Mouse (Mus musculus) neural tube, embryonic 15.5 days (tissue): ENCODE results near the gene Psma3. TPM values are rescaled to one million over a fixed set of nuclear protein-coding genes. Genes with fewer than 3 reads are reported as not detected.
A peak's percentile ranks its signal among the peaks of the same experiment; 100 is the strongest.

ENCODE experiments used
- ATAC-seq: fragments of 200-750 bp; cut with Nextera tagmentation; 2 replicates; pipeline ENCODE4 v1.8.0; 2017; ENCODE audit warnings: mild to moderate bottlenecking, moderate TSS enrichment, moderate library complexity; ENCODE audit not compliant: low FRiP score
- H3K27ac ChIP-seq: fragments of 300-500 bp; sonication (generic); replicated peaks from 2 replicates; pipeline ENCODE4 v1.5.1; 2015; ENCODE audit warnings: mild to moderate bottlenecking, inconsistent platforms
- H3K27me3 ChIP-seq: fragments of 300-500 bp; sonication (generic); replicated peaks from 2 replicates; pipeline ENCODE4 v1.6.1; 2015; ENCODE audit warnings: inconsistent platforms
- H3K36me3 ChIP-seq: fragments of 300-500 bp; sonication (generic); 2 replicates; pipeline ENCODE4 v1.6.1; 2015; ENCODE audit warnings: inconsistent platforms
- H3K4me1 ChIP-seq: fragments of 300-500 bp; sonication (generic); 2 replicates; pipeline ENCODE4 v1.6.1; 2015; ENCODE audit warnings: inconsistent platforms
- H3K4me2 ChIP-seq: fragments of 300-500 bp; sonication (generic); 2 replicates; pipeline ENCODE4 v1.6.1; 2015; ENCODE audit warnings: inconsistent platforms, mild to moderate bottlenecking, moderate library complexity
- H3K4me3 ChIP-seq: fragments of 300-500 bp; sonication (generic); replicated peaks from 2 replicates; pipeline ENCODE4 v1.5.1; 2015; ENCODE audit warnings: mild to moderate bottlenecking, inconsistent platforms
- H3K9ac ChIP-seq: fragments of 300-500 bp; sonication (generic); replicated peaks from 2 replicates; pipeline ENCODE4 v1.6.1; 2015; ENCODE audit warnings: mild to moderate bottlenecking, inconsistent platforms
- H3K9me3 ChIP-seq: fragments of 300-500 bp; sonication (generic); replicated peaks from 2 replicates; pipeline ENCODE4 v1.6.1; 2016; ENCODE audit warnings: inconsistent platforms
- WGBS: fragments of 180-500 bp; shearing (Covaris S2); methylation state at CpG from one replicate; pipeline ENCODE4 v1.1.7; 2015; ENCODE audit warnings: mixed read lengths; 5-methylcytosine and 5-hydroxymethylcytosine counted together
- polyA plus RNA-seq: library from polyadenylated mRNA; unstranded; fragments of >200 nt; fragmentation: Nextera tagmentation; extraction: Ambion mirVana; gene quantifications from 2 replicates; pipeline ENCODE4 v1.2.1, GENCODE M21; 2015

The Psma3 gene
- 522 and 529 TPM in 2 replicates for polyA plus RNA-seq

- Histone ChIP-seq H3K9ac (peak within 1 kb of the TSS; percentile 95), H3K9me3 (no peaks in the 10 kb centered on the region), H3K4me3 (peak within 1 kb of the TSS; percentile 99), H3K27me3 (no peaks in the 10 kb centered on the region), H3K36me3 (0 out of 2 replicates have a peak, but pooled peaks cover 4% of the 10 kb centered on the region), H3K27ac (peak within 1 kb of the TSS; percentile 97), H3K4me1 (peaks cover 18% of the 10 kb centered on the region), H3K4me2 (peak within 1 kb of the TSS; percentile 74)
- under 1% methylated on average over 71 of the region's 71 CpGs for WGBS
- ATAC-seq: peak; percentile 99
Measured at GRCm38 (mm10) chr12:70974441-70975266, at the start of gene Psma3. TSS of gene Psma3 (plus strand) at chr12:70974621.

DNA sequence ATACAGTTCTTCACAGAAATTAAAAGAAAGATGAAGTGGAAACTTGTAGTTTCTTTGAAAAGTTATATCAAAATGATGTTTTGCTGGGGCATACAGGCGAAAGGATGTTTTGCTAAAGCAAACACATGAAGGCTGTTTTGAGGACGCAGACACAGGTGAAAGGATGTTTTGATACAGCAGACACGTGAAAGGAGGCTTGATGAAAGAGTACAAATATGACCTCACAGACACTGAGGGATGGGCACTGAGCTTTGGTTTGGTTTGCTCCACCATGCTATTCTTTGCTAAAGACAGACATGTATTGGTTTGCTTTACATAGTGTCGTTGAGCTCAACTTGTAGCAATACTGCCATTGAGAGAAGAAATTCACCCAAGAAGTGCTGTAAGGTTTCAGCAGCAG, 44.6 kb upstream of the Psma3 start:
- no peak for ATAC-seq
- Histone ChIP-seq H3K9me3 (no peaks in the 10 kb centered on the region), H3K4me3 (no peak overlapping the region), H3K4me2 (no peak overlapping the region), H3K27ac (no peak overlapping the region), H3K4me1 (no peaks in the 10 kb centered on the region), H3K36me3 (no peaks in the 10 kb centered on the region), H3K9ac (no peak overlapping the region), H3K27me3 (no peaks in the 10 kb centered on the region)
- 88% methylated on average over 4 of the region's 4 CpGs for WGBS

- Histone ChIP-seq H3K4me2 (peak overlapping the region; percentile 63), H3K9ac (peak overlapping the region; percentile 53), H3K4me1 (peaks cover 13% of the 10 kb centered on the region), H3K9me3 (no peaks in the 10 kb centered on the region), H3K36me3 (no peaks in the 10 kb centered on the region), H3K27ac (peak overlapping the region; percentile 83), H3K4me3 (peak overlapping the region; percentile 65), H3K27me3 (no peaks in the 10 kb centered on the region)
- WGBS: 13% methylated on average over 8 of the region's 12 CpGs
- peak; percentile 48 for ATAC-seq
Measured at GRCm38 (mm10) chr12:70937150-70937549, 37.3 kb upstream of the Psma3 start.

DNA sequence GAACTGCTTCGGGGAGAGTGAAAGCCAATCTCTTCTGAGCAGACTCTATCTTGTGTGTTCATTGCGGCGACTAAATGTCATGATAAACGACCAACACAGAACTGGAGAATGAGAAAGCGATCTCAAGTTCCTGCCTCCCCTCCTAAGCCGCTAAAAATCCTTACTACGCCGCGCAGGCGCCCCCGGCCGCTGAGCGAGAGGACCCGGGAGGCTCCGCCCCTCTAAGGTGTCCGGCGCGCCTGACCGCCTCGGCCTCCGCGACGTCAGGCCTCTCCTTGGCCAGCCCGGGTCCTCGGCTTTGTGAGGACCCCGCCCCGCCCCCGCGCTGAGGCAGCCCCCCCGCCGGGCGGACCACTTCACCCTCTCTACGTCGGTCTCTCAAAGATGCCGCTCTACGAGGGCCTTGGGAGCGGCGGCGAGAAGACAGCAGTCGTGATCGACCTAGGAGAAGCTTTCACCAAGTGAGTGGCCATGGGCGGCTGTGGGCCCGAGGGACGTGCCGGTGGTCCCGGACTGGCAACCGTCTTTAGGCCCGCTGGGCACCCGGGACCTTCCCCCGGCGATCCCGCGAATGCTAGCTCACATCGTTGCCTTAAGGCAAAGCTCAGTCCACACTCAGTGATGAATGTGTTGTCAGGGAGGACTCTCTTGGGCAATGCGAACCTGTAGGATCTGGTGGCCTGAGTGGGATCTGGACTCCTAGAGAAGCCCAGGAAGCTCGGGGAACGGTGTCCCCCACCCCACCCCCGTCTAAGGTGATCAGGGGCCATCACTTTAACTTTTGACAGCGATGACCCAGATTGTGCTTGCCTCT, 36.6 kb upstream of the Psma3 start, which contains the start of gene Actr10:
Actr10 (plus strand) TSS at position 287 of the 814 bp plus-strand sequence.
- WGBS: under 1% methylated on average over 59 of the region's 59 CpGs
- ATAC-seq: peak; percentile 98
- Histone ChIP-seq H3K27me3 (no peaks in the 10 kb centered on the region), H3K4me3 (peak within 1 kb of the TSS; percentile 65), H3K36me3 (peaks cover 6% of the 10 kb centered on the region; the same call in 1 of the 2 replicates), H3K27ac (peak within 1 kb of the TSS; percentile 83), H3K4me2 (peak within 1 kb of the TSS; percentile 63), H3K9ac (peak within 1 kb of the TSS; percentile 85), H3K4me1 (peaks cover 13% of the 10 kb centered on the region), H3K9me3 (no peaks in the 10 kb centered on the region)

GRCm38 (mm10) chr12:70940806-70941205, 33.6 kb upstream of the Psma3 start:
- Histone ChIP-seq H3K27me3 (no peaks in the 10 kb centered on the region), H3K4me2 (no peak overlapping the region), H3K27ac (no peak overlapping the region), H3K4me1 (peaks cover 13% of the 10 kb centered on the region), H3K9ac (no peak overlapping the region), H3K4me3 (no peak overlapping the region), H3K36me3 (peaks cover 23% of the 10 kb centered on the region), H3K9me3 (no peaks in the 10 kb centered on the region)
- WGBS: 95% methylated on average over 7 of the region's 7 CpGs
- ATAC-seq: no peak

DNA sequence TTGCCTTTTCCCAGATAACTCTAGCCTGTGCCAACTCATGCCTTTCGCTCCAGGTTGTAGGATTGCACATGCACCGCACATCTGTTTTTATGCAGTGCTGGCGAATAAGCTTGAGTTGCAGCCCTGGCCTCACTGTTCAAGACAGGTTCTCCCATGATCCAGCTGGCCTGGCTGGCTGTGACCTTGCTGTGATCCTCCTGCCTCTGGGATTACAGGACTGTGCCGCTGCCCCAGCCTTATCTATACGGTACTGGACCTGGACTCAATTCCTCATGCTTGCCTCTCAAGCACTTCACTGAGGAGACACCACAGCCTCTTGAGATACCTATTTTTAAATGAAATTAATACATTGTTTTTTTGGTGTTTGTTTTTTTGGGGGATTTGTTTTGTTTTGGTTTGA, 30.2 kb upstream of the Psma3 start:
- Histone ChIP-seq H3K4me1 (peaks cover 6% of the 10 kb centered on the region), H3K4me2 (no peak overlapping the region), H3K27ac (no peak overlapping the region), H3K27me3 (no peaks in the 10 kb centered on the region), H3K36me3 (peaks cover 41% of the 10 kb centered on the region), H3K4me3 (no peak overlapping the region), H3K9me3 (no peaks in the 10 kb centered on the region), H3K9ac (no peak overlapping the region)
- WGBS: 97% methylated on average over 5 of the region's 5 CpGs
- ATAC-seq: no peak

GRCm38 (mm10) chr12:70946585-70947256, 27.7 kb upstream of the Psma3 start:
- no peak overlapping the region for H3K4me2 ChIP-seq
- H3K36me3 ChIP-seq: peaks cover 57% of the 10 kb centered on the region
- WGBS: 94% methylated on average over 10 of the region's 10 CpGs
- ATAC-seq: no peak
- no peak overlapping the region for H3K9ac ChIP-seq
- no peaks in the 10 kb centered on the region for H3K9me3 ChIP-seq
- H3K4me1 ChIP-seq: no peaks in the 10 kb centered on the region
- H3K27me3 ChIP-seq: no peaks in the 10 kb centered on the region
- H3K4me3 ChIP-seq: no peak overlapping the region
- no peak overlapping the region for H3K27ac ChIP-seq

- H3K4me3 ChIP-seq: no peak overlapping the region
- no peak overlapping the region for H3K9ac ChIP-seq
- WGBS: 85% methylated on average over 4 of the region's 4 CpGs
- peaks cover 73% of the 10 kb centered on the region for H3K36me3 ChIP-seq
- no peak overlapping the region for H3K4me2 ChIP-seq
- H3K9me3 ChIP-seq: no peaks in the 10 kb centered on the region
- H3K4me1 ChIP-seq: no peaks in the 10 kb centered on the region
- no peak for ATAC-seq
- H3K27me3 ChIP-seq: no peaks in the 10 kb centered on the region
- no peak overlapping the region for H3K27ac ChIP-seq
Measured at GRCm38 (mm10) chr12:70958640-70959039, 15.8 kb upstream of the Psma3 start.

GRCm38 (mm10) chr12:70967581-70967980, 6.8 kb upstream of the Psma3 start:
- H3K4me1 ChIP-seq: peaks cover 8% of the 10 kb centered on the region
- 51% methylated on average over 8 of the region's 8 CpGs for WGBS
- peak overlapping the region; percentile 71 for H3K9ac ChIP-seq
- no peaks in the 10 kb centered on the region for H3K9me3 ChIP-seq
- no peak for ATAC-seq
- H3K27me3 ChIP-seq: no peaks in the 10 kb centered on the region
- peak overlapping the region; percentile 68 for H3K4me3 ChIP-seq
- H3K4me2 ChIP-seq: peak overlapping the region; percentile 67
- H3K27ac ChIP-seq: peak overlapping the region; percentile 92
- H3K36me3 ChIP-seq: peaks cover 16% of the 10 kb centered on the region

- H3K36me3 ChIP-seq: peaks cover 12% of the 10 kb centered on the region
- H3K9me3 ChIP-seq: no peaks in the 10 kb centered on the region
- WGBS: 1% methylated on average over 35 of the region's 35 CpGs
- peak overlapping the region; percentile 67 for H3K4me2 ChIP-seq
- peak overlapping the region; percentile 68 for H3K4me3 ChIP-seq
- H3K27ac ChIP-seq: peak overlapping the region; percentile 92
- H3K4me1 ChIP-seq: peaks cover 8% of the 10 kb centered on the region
- no peaks in the 10 kb centered on the region for H3K27me3 ChIP-seq
- peak; percentile 89 for ATAC-seq
- peak overlapping the region; percentile 71 for H3K9ac ChIP-seq
Measured at GRCm38 (mm10) chr12:70968141-70968790, 6.2 kb upstream of the Psma3 start.

- peak overlapping the region; percentile 92 for H3K27ac ChIP-seq
- ATAC-seq: peak; percentile 79
Measured at GRCm38 (mm10) chr12:70968791-70969307, 5.6 kb upstream of the Psma3 start.

More at GRCm38 (mm10) chr12:70968791-70969307, 5.6 kb upstream of the Psma3 start:
- WGBS: 2% methylated on average over 15 of the region's 15 CpGs
- H3K36me3 ChIP-seq: peaks cover 6% of the 10 kb centered on the region
- H3K27me3 ChIP-seq: no peaks in the 10 kb centered on the region
- peaks cover 8% of the 10 kb centered on the region for H3K4me1 ChIP-seq
- peak overlapping the region; percentile 68 for H3K4me3 ChIP-seq
- H3K9me3 ChIP-seq: no peaks in the 10 kb centered on the region
- peak overlapping the region; percentile 71 for H3K9ac ChIP-seq
- peak overlapping the region; percentile 67 for H3K4me2 ChIP-seq
